Mouse (Mus musculus): ENCODE results near the gene Ift81. TPM values are rescaled to one million over a fixed set of nuclear protein-coding genes. Genes with fewer than 3 reads are reported as not detected.

The Ift81 gene
- polyA plus RNA-seq, 1 experiment from 2014 or later, result 70.2 TPM

GRCm38 (mm10) chr5:122520254-122521129 lies 93.8 kb downstream of the Ift81 start:
- no peak overlapping the region for H3K4me2 ChIP-seq
- WGBS, result 76% methylated on average over 23 of the region's 23 CpGs
- H3K4me3 ChIP-seq, result no peak overlapping the region
- no peaks in the 10 kb centered on the region for H3K36me3 ChIP-seq
- no peaks in the 10 kb centered on the region for H3K9me3 ChIP-seq
- no peak for ATAC-seq (ENCODE audit: low FRiP score)
- H3K27me3 ChIP-seq, result no peaks in the 10 kb centered on the region
- H3K27ac ChIP-seq, result no peak overlapping the region
- no peak overlapping the region for H3K9ac ChIP-seq
- H3K4me1 ChIP-seq (replicated peaks), result peaks cover 12% of the 10 kb centered on the region; the same call in 1 of the 2 replicates

GRCm38 (mm10) chr5:122519043-122519660 lies 95.2 kb downstream of the Ift81 start:
- no peak for ATAC-seq (ENCODE audit: low FRiP score)
- no peak overlapping the region for H3K4me3 ChIP-seq
- no peak overlapping the region for H3K27ac ChIP-seq
- no peak overlapping the region for H3K9ac ChIP-seq
- no peaks in the 10 kb centered on the region for H3K36me3 ChIP-seq
- no peaks in the 10 kb centered on the region for H3K9me3 ChIP-seq
- no peaks in the 10 kb centered on the region for H3K27me3 ChIP-seq
- no peak overlapping the region for H3K4me2 ChIP-seq
- peaks cover 15% of the 10 kb centered on the region; the same call in 1 of the 2 replicates for H3K4me1 ChIP-seq (replicated peaks)
- whole genome bisulfite sequencing, result 56% methylated on average over 7 of the region's 7 CpGs

GRCm38 (mm10) chr5:122518247-122518646 lies 96.1 kb downstream of the Ift81 start:
- Histone ChIP-seq H3K36me3 (no peaks in the 10 kb centered on the region), H3K4me3 (no peak overlapping the region)

DNA sequence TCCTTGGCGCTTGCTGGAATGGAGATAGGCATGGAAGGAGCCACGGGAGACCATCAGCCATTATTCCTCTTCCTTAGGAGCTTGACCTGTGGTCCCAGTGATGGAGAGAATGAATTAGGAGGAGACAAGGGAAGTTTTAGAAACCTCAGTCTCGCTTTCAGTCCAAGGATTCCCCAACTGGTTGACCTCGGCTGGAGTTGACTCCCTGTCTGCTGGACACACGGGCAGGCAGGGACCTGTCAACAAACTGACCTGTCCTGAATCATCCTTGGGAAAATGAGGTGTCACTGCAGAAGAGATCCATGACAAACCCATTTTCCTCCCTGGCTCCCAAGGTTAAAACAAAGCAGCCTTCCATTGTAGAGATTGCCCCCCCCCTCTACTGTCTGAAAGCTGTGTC lies 97.4 kb downstream of the Ift81 start:
- no peak overlapping the region for H3K4me2 ChIP-seq
- H3K9ac ChIP-seq, result no peak overlapping the region
- H3K36me3 ChIP-seq, result no peaks in the 10 kb centered on the region
- H3K27ac ChIP-seq, result no peak overlapping the region
- no peaks in the 10 kb centered on the region for H3K9me3 ChIP-seq
- WGBS, result 90% methylated on average over 5 of the region's 5 CpGs
- no peak for ATAC-seq (ENCODE audit: low FRiP score)
- H3K27me3 ChIP-seq, result no peaks in the 10 kb centered on the region
- peaks cover 21% of the 10 kb centered on the region for H3K4me1 ChIP-seq (replicated peaks)
- no peak overlapping the region for H3K4me3 ChIP-seq

More at GRCm38 (mm10) chr5:122518247-122518646, 96.1 kb downstream of the Ift81 start:
- Histone ChIP-seq H3K27me3 (no peaks in the 10 kb centered on the region), H3K9ac (no peak overlapping the region), H3K27ac (no peak overlapping the region), H3K4me1 (replicated peaks) (peaks cover 21% of the 10 kb centered on the region), H3K9me3 (no peaks in the 10 kb centered on the region), H3K4me2 (no peak overlapping the region)
- ATAC-seq (ENCODE audit: low FRiP score), result no peak
- WGBS, result 13% methylated on average over 8 of the region's 8 CpGs

DNA sequence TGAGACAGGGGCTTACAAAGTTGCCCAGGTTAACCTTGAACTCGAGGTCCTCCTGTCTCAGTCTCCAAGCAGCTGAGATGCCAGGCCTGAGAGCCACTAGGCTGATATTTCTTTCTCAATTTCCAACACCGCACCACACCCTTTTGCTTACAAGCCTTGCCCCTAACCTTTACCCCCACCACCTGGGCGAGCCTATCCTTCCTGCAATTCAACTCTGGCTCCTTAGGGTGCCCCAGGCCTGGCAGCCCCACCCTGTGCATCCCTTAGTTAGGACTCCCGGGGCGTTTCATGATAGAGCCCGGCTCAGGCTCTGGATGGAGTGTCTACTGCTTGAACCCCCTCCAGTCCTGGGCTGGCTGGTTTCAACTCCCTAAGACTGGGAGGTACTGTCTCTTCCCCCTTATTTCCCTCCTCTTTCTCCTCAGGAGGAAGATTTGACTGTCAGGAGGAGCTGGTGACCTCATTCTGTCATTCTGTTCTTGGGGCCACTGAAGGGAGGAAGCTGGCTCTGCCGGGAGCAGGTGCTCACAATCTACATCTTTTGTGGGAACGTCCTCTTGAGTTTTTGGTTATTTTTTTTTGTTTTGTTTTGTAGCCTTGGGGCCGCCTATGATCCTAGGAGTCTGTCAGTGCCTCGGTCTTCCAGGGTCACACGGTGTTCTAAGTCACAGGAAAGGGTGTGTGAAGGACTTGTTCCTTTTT lies 98.1 kb downstream of the Ift81 start:
- Histone ChIP-seq H3K9me3 (no peaks in the 10 kb centered on the region), H3K4me2 (no peak overlapping the region), H3K4me3 (no peak overlapping the region), H3K4me1 (replicated peaks) (peaks cover 21% of the 10 kb centered on the region), H3K27ac (no peak overlapping the region), H3K36me3 (no peaks in the 10 kb centered on the region), H3K9ac (no peak overlapping the region), H3K27me3 (no peaks in the 10 kb centered on the region)
- WGBS, result 79% methylated on average over 11 of the region's 11 CpGs
- ATAC-seq (ENCODE audit: low FRiP score), result no peak

- ATAC-seq (ENCODE audit: low FRiP score), result no peak
- Histone ChIP-seq H3K4me3 (no peak overlapping the region), H3K4me2 (peak overlapping the region; percentile 19), H3K36me3 (no peaks in the 10 kb centered on the region), H3K9ac (no peak overlapping the region), H3K4me1 (replicated peaks) (peaks cover 26% of the 10 kb centered on the region), H3K27me3 (no peaks in the 10 kb centered on the region), H3K9me3 (no peaks in the 10 kb centered on the region), H3K27ac (no peak overlapping the region)
- 25% methylated on average over 8 of the region's 8 CpGs for WGBS
These were observed 100.2 kb downstream of the Ift81 start for GRCm38 (mm10) chr5:122514127-122514521.

GRCm38 (mm10) chr5:122513421-122514126 lies 100.7 kb downstream of the Ift81 start:
- peak overlapping the region; percentile 19 for H3K4me2 ChIP-seq
- H3K4me1 ChIP-seq (replicated peaks), result peaks cover 21% of the 10 kb centered on the region
- no peaks in the 10 kb centered on the region for H3K9me3 ChIP-seq
- H3K27me3 ChIP-seq, result no peaks in the 10 kb centered on the region
- H3K27ac ChIP-seq, result no peak overlapping the region
- no peaks in the 10 kb centered on the region for H3K36me3 ChIP-seq
- no peak overlapping the region for H3K4me3 ChIP-seq
- 46% methylated on average over 22 of the region's 23 CpGs for WGBS
- ATAC-seq (ENCODE audit: low FRiP score), result no peak
- no peak overlapping the region for H3K9ac ChIP-seq

GRCm38 (mm10) chr5:122512011-122512410 lies 102.3 kb downstream of the Ift81 start:
- Histone ChIP-seq H3K27me3 (no peaks in the 10 kb centered on the region), H3K27ac (no peak overlapping the region), H3K9ac (no peak overlapping the region), H3K36me3 (no peaks in the 10 kb centered on the region), H3K9me3 (no peaks in the 10 kb centered on the region), H3K4me2 (no peak overlapping the region), H3K4me1 (replicated peaks) (peaks cover 17% of the 10 kb centered on the region), H3K4me3 (no peak overlapping the region)
- ATAC-seq (ENCODE audit: low FRiP score), result no peak
- 64% methylated on average over 6 of the region's 6 CpGs for WGBS

DNA sequence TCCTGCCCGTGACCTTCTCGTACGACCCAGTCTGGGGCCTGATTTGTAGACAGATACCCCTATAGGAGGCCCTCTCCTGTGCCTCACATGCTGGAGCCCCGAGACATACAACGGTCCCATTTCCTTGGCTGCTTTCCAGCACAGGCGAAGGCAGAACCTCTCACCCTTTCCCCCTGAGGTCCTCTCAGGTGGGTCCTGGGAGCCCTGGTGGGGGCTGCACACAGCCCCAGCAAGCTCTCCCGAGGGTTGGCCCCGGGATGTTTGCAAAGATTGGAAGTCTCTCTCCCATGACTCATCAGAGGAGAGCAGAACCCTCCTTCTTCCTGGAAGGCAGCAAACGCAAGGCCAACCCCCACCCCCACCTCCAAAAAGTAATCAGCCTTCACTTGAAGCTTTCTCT lies 102.9 kb downstream of the Ift81 start:
- H3K36me3 ChIP-seq, result no peaks in the 10 kb centered on the region
- no peak overlapping the region for H3K4me3 ChIP-seq
- no peak overlapping the region for H3K27ac ChIP-seq
- no peak overlapping the region for H3K9ac ChIP-seq
- peaks cover 17% of the 10 kb centered on the region for H3K4me1 ChIP-seq (replicated peaks)
- WGBS, result 76% methylated on average over 9 of the region's 9 CpGs
- no peak for ATAC-seq (ENCODE audit: low FRiP score)
- H3K4me2 ChIP-seq, result no peak overlapping the region
- H3K27me3 ChIP-seq, result no peaks in the 10 kb centered on the region
- H3K9me3 ChIP-seq, result peaks cover 4% of the 10 kb centered on the region; the same call in 1 of the 2 replicates

GRCm38 (mm10) chr5:122510651-122511157 lies 103.6 kb downstream of the Ift81 start:
- Histone ChIP-seq H3K4me2 (no peak overlapping the region), H3K27ac (no peak overlapping the region), H3K4me3 (no peak overlapping the region), H3K9ac (no peak overlapping the region), H3K9me3 (peaks cover 5% of the 10 kb centered on the region; the same call in 1 of the 2 replicates), H3K4me1 (replicated peaks) (peaks cover 17% of the 10 kb centered on the region), H3K36me3 (no peaks in the 10 kb centered on the region), H3K27me3 (no peaks in the 10 kb centered on the region)
- WGBS, result 68% methylated on average over 16 of the region's 17 CpGs
- no peak for ATAC-seq (ENCODE audit: low FRiP score)

- no peak overlapping the region for H3K9ac ChIP-seq
- peaks cover 5% of the 10 kb centered on the region; the same call in 1 of the 2 replicates for H3K9me3 ChIP-seq
- 64% methylated on average over 7 of the region's 7 CpGs for WGBS
- H3K36me3 ChIP-seq, result no peaks in the 10 kb centered on the region
- ATAC-seq (ENCODE audit: low FRiP score), result no peak
- H3K27me3 ChIP-seq, result no peaks in the 10 kb centered on the region
- no peak overlapping the region for H3K27ac ChIP-seq
- no peak overlapping the region for H3K4me2 ChIP-seq
- H3K4me3 ChIP-seq, result no peak overlapping the region
- H3K4me1 ChIP-seq (replicated peaks), result peaks cover 17% of the 10 kb centered on the region
These were observed 104.7 kb downstream of the Ift81 start for GRCm38 (mm10) chr5:122509608-122510007.
